Mouse (Mus musculus) hindbrain, embryonic 11.5 days (tissue): ENCODE measurements around the gene Btk. TPM values are rescaled to one million over a fixed set of nuclear protein-coding genes. Genes with fewer than 3 reads are reported as not detected.
A peak's percentile ranks its signal among the peaks of the same experiment; 100 is the strongest.

ENCODE experiments used
- ATAC-seq: fragments of 200-750 bp; cut with Nextera tagmentation; 2 replicates; pipeline ENCODE4 v1.8.0; 2017; ENCODE audit warnings: mild to moderate bottlenecking, moderate TSS enrichment, moderate library complexity; ENCODE audit not compliant: low FRiP score
- DNase-seq: peaks from one replicate; pipeline ENCODE4 v3.0.0-alpha.2; 2015; ENCODE audit warnings: low spot score
- H3K27ac ChIP-seq: fragments of 300-500 bp; sonication (generic); 2 replicates; pipeline ENCODE4 v1.5.1; 2014; ENCODE audit warnings: mild to moderate bottlenecking, low read depth, low read length
- H3K27me3 ChIP-seq: fragments of 300-500 bp; sonication (generic); 2 replicates; pipeline ENCODE4 v1.6.1; 2014; ENCODE audit warnings: mild to moderate bottlenecking, low read length, moderate library complexity, mixed read lengths; ENCODE audit not compliant: control insufficient read depth, insufficient read depth
- H3K36me3 ChIP-seq: fragments of 300-500 bp; sonication (generic); 2 replicates; pipeline ENCODE4 v1.6.1; 2014; ENCODE audit warnings: mild to moderate bottlenecking, low read length, moderate library complexity, mixed read lengths; ENCODE audit not compliant: control insufficient read depth, insufficient read depth
- H3K4me1 ChIP-seq: fragments of 300-500 bp; sonication (generic); replicated peaks from 2 replicates; pipeline ENCODE4 v1.6.1; 2014; ENCODE audit warnings: low read length, mixed read lengths; ENCODE audit not compliant: control insufficient read depth, insufficient read depth
- H3K4me2 ChIP-seq: fragments of 300-500 bp; sonication (generic); replicated peaks from 2 replicates; pipeline ENCODE4 v1.6.1; 2014; ENCODE audit warnings: mild to moderate bottlenecking, low read depth, low read length
- H3K4me3 ChIP-seq: fragments of 300-500 bp; sonication (generic); 2 replicates; pipeline ENCODE4 v1.5.1; 2014; ENCODE audit warnings: low read depth, low read length
- H3K9ac ChIP-seq: fragments of 300-500 bp; sonication (generic); 2 replicates; pipeline ENCODE4 v1.6.1; 2014; ENCODE audit warnings: low read depth, low read length
- H3K9me3 ChIP-seq: fragments of 300-500 bp; sonication (generic); 2 replicates; pipeline ENCODE4 v1.6.1; 2016; ENCODE audit warnings: low read length; ENCODE audit not compliant: control insufficient read depth
- WGBS: fragments of 180-500 bp; shearing (Covaris S2); extraction: QIAGEN DNeasy Blood & Tissue Kit; methylation state at CpG from one replicate; pipeline ENCODE4 v1.1.7; 2014; 5-methylcytosine and 5-hydroxymethylcytosine counted together
- polyA plus RNA-seq: library from polyadenylated mRNA; unstranded; fragments of >200 nt; fragmentation: Nextera tagmentation; extraction: Ambion mirVana; gene quantifications from 2 replicates; pipeline ENCODE4 v1.2.1, GENCODE M21; 2014

Btk gene
- 1.1 and 1.2 TPM in 2 replicates for polyA plus RNA-seq

DNA sequence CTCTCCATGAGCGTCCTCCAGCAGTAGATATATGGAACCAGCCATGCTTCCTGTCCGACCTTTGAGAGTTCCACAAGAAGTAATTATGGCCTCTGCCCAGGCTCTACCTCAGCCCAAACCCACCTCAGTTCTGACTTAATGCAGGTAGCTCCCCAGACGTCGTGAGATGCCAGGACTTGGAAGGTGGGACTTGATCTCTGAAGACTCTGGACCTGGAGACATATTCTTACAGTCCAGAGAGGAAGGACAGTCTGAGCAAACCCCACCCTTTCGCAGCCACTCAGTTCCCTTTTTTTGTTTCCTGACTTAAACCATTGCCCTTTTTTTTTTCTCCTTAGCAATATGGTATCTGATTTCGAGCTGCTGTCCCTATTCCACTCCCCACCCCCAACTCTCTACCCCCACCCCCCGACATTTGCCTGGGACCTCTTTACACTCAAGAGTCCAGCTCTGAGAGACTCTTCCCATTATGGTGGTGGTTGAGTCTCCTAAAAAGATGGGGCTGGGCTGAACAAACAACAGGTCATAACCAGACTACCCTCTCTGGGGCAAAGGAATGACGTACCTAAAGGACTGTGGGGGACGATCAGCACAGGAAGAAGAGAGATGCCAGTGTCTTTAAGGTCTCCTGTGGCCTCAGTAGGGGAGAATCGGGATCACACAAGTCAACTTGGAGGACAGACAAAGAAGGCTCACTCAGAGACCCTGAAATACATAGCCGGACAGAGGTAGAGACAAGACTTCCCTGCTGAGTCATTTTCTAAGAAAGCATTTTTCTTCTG is at the start of gene Btk:
Btk (minus strand) TSS at position 683 of the 782 bp plus-strand sequence.
- H3K27me3 ChIP-seq: no peaks in the 10 kb centered on the region
- no peak for ATAC-seq
- WGBS: 79% methylated on average over 11 of the region's 11 CpGs

DNA sequence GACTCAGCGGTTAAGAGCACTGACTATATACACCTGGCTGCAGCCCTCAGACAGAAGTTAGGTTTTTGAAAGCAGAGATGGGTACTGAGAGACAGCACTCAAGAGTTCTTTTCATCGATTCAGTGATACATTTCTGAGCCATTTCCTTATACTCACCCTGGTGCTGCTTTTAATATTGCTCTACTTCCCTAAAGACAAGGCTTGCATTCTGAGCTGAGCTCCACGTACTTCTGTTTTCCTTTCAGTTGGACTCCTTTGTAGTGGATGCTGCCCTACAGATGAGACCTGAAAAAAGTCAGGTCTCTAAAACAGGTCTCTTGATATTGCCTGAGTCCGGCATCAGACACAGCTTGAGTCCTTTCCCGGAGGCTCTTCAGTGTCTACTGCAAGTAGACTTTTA is 49.3 kb upstream of the Btk start:
- no peak overlapping the region for H3K27ac ChIP-seq
- no peak overlapping the region for H3K9ac ChIP-seq
- ATAC-seq: no peak
- no peaks in the 10 kb centered on the region for H3K27me3 ChIP-seq
- 88% methylated on average over 5 of the region's 5 CpGs for WGBS
- no peaks in the 10 kb centered on the region for H3K4me1 ChIP-seq
- no peak for DNase-seq
- H3K4me3 ChIP-seq: no peak overlapping the region
- no peak overlapping the region for H3K4me2 ChIP-seq
- no peaks in the 10 kb centered on the region for H3K9me3 ChIP-seq
- H3K36me3 ChIP-seq: no peaks in the 10 kb centered on the region

More for the DNA sequence above, at the start of gene Btk:
- Histone ChIP-seq H3K4me2 (no peak within 1 kb of the TSS), H3K27ac (no peak within 1 kb of the TSS), H3K9ac (no peak within 1 kb of the TSS), H3K9me3 (no peaks in the 10 kb centered on the region), H3K4me1 (no peaks in the 10 kb centered on the region), H3K36me3 (no peaks in the 10 kb centered on the region), H3K4me3 (no peak within 1 kb of the TSS)
- DNase-seq: no peak

DNA sequence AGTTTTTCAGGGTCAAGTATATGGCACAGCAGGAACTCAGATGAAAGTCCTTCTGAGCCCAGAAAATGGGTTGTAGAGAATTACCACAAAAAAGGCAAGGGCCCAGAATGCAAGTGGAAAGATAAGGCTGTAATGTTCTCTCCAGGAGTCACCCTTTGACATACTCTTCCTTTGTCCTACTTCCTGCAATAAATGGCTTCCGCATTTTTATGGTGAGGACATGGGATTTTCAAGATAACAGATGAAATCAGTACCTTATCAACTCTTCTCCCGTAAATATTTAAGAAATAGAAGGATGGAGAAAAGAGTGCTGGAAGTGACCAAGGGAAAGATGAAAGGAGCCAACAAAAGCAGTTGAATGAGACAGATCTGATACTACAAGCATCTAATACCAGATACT is 44.8 kb upstream of the Btk start:
- H3K36me3 ChIP-seq: no peaks in the 10 kb centered on the region
- 87% methylated on average over 2 of the region's 2 CpGs for WGBS
- ATAC-seq: no peak

DNA sequence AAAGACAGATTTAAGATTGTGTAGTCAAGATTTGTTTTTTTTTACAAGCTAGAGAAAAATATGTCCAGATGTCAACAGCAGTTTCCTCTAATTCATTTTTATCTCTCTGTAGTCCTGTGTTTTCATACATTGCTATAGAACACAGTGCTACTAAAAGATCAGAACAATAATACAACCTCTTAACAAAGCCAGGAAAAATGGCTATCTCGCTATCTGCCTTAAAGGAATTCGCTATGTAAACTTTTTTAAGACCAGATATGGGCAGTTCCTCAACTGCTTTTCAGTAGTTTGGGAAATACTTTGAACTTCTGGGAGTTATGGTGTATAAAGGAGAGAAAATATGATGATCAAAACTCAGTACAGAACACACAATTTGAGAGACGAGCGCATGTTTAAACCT is 40.0 kb upstream of the Btk start:
- H3K9me3 ChIP-seq: no peaks in the 10 kb centered on the region

More for the DNA sequence above, 44.8 kb upstream of the Btk start:
- Histone ChIP-seq H3K4me1 (no peaks in the 10 kb centered on the region), H3K4me3 (no peak overlapping the region), H3K27me3 (no peaks in the 10 kb centered on the region; the same call in 1 of the 2 replicates), H3K4me2 (no peak overlapping the region), H3K27ac (no peak overlapping the region), H3K9me3 (no peaks in the 10 kb centered on the region), H3K9ac (no peak overlapping the region)
- no peak for DNase-seq

DNA sequence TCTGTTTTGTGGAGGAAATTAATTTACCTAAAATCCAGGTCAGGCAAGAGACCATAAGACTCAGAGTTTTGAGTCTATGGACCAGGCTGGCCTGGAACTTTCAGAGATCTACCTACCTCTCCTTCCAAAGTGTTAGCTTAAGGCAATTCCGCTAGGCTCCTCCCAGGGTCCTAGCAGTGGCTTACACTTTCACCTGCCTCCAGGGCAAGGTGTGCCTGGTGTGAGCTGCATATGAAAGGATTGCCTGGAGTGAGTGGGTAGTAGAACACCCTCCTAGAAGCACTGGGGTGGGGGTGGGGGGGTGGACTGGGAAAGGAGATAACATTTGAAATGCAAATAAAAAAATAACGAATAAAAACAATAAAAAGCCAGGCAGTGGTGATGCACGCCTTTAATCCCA is 38.3 kb upstream of the Btk start:
- DNase-seq: no peak
- no peak for ATAC-seq
- H3K27me3 ChIP-seq: no peaks in the 10 kb centered on the region; the same call in 1 of the 2 replicates

More for the DNA sequence above, 40.0 kb upstream of the Btk start:
- H3K4me3 ChIP-seq: no peak overlapping the region
- no peak overlapping the region for H3K4me2 ChIP-seq
- no peak overlapping the region for H3K9ac ChIP-seq
- WGBS: 89% methylated on average over 4 of the region's 4 CpGs
- no peak for ATAC-seq
- no peaks in the 10 kb centered on the region for H3K4me1 ChIP-seq
- no peak overlapping the region for H3K27ac ChIP-seq
- no peaks in the 10 kb centered on the region; the same call in 1 of the 2 replicates for H3K27me3 ChIP-seq
- no peak for DNase-seq
- H3K36me3 ChIP-seq: no peaks in the 10 kb centered on the region

DNA sequence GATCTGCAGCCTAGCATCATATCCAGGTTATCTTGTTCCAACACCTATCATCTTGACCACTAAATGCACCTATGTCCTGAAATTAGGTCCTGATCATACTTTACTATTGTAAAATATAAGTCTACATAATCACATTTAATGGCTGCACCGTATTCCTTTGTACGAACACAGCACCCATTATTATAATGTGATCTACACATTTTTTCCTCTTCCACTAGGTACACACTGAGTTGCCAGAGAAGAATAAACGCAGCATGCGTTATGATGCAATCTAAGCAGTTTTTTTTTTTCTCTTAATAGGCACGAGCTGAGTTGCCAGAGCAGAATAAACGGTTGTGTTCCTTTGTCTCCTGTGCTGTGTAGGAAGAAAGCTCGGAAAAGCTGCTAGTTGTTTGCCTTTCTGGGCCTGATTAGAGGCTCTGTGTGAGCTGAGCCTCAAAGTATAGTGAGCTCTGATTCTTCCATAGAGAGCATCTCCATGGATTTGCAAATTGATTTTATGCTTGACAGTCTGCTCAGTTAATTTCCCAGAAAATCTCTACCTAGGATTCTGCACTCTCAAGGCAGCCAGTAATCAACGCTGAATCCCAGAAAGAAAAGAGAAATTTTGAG is 37.0 kb upstream of the Btk start:
- Histone ChIP-seq H3K4me3 (no peak overlapping the region), H3K9me3 (no peaks in the 10 kb centered on the region), H3K36me3 (no peaks in the 10 kb centered on the region), H3K27ac (peak overlapping the region; percentile 60), H3K4me1 (no peaks in the 10 kb centered on the region), H3K9ac (no peak overlapping the region; the same call in 1 of the 2 replicates), H3K27me3 (no peaks in the 10 kb centered on the region; the same call in 1 of the 2 replicates), H3K4me2 (no peak overlapping the region)
- WGBS: 37% methylated on average over 8 of the region's 8 CpGs
- DNase-seq (peak; percentile 19), ATAC-seq (peak; percentile 35; the same call in 1 of the 2 replicates)

More for the DNA sequence above, 38.3 kb upstream of the Btk start:
- WGBS: 73% methylated on average over 3 of the region's 3 CpGs
- Histone ChIP-seq H3K4me3 (no peak overlapping the region), H3K4me1 (no peaks in the 10 kb centered on the region), H3K4me2 (no peak overlapping the region), H3K36me3 (no peaks in the 10 kb centered on the region), H3K9ac (no peak overlapping the region), H3K27ac (no peak overlapping the region), H3K9me3 (no peaks in the 10 kb centered on the region)

DNA sequence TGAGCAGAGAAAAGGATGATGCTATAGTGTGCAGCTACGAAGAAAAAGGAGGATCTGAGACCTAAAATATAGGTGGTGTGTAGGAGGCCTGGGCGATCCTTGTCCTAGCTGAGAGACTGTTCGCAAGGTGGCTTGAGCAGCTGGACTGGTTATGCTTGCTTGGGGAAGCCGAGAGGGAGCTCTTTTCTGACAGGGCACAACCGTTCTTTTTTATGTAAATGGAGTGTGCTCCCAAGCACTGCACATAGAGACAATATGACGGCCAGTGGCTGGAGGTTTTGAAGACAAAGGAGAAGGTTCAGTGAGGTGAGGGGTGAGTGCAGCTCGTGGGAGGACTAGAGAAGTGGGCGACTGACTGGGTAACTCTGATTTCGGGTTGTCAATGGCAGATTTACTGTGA is 36.3 kb upstream of the Btk start:
- H3K36me3 ChIP-seq: no peaks in the 10 kb centered on the region
- H3K9ac ChIP-seq: no peak overlapping the region; the same call in 1 of the 2 replicates
- H3K27ac ChIP-seq: 0 out of 2 replicates have a peak overlapping the region, but pooled peaks have one; percentile 36
- H3K4me1 ChIP-seq: no peaks in the 10 kb centered on the region
- H3K9me3 ChIP-seq: no peaks in the 10 kb centered on the region
- DNase-seq (peak; percentile 30), ATAC-seq (peak; percentile 69)
- no peaks in the 10 kb centered on the region; the same call in 1 of the 2 replicates for H3K27me3 ChIP-seq
- H3K4me3 ChIP-seq: no peak overlapping the region
- 33% methylated on average over 9 of the region's 9 CpGs for WGBS
- no peak overlapping the region for H3K4me2 ChIP-seq

DNA sequence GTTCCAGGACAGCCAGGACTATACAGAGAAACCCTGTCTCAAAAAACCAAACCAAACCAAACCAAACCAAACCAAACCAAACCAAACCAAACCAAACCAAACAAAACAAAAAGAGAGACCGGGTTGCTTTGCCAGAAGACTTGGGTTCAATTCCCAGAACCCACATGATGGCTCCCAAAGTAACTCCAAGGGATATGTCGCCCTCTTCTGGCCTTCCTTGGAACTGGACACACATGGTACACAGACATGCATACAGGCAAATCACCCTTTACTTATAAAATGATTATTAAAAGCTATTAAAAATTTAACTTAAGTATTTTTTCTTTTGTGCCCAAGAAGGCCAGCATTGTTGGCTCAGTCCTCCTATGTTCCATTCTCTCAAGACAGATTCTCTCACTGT is 30.9 kb upstream of the Btk start:
- DNase-seq (peak; percentile 15), ATAC-seq (no peak)
- Histone ChIP-seq H3K4me2 (no peak overlapping the region), H3K27ac (no peak overlapping the region), H3K27me3 (no peaks in the 10 kb centered on the region), H3K4me1 (no peaks in the 10 kb centered on the region), H3K9me3 (no peaks in the 10 kb centered on the region), H3K9ac (no peak overlapping the region), H3K4me3 (no peak overlapping the region), H3K36me3 (no peaks in the 10 kb centered on the region)
- 69% methylated on average over 2 of the region's 2 CpGs for WGBS
